Comparison of ENCODE assay signal across 7 mouse cellular contexts in the genomic region with DNA sequence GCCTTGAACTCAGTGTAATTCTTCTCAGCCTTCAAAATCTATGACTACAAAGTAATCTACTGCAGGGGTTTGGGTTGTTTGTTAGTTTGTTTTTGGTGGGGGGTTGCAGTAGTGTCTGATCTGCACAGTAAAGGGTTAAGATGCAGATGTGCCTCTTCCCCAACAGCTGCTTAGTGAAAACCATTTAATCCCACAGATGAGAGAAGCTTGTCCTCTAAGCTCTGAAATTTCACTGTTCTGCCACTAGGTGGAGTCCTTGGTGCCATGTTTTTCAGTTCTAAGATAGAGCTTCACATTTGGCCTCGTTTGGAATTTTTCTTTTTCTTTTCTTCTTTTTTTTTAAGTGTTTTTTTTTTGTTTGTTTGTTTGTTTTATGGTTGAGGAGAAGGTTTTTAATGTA. TPM values are rescaled to one million over a fixed set of nuclear protein-coding genes. Genes with fewer than 3 reads are reported as not detected.
DNase-seq lines count a peak whose midpoint lies in the region; ATAC-seq and TF ChIP-seq lines count a peak whose summit lies in the region.

No protein-coding gene starts in this region.

- no peak overlapping the region for H3K27ac ChIP-seq in intestine, postnatal 0 days (ENCODE audit: low read depth, low read length)
- H3K27ac ChIP-seq in intestine, embryonic 16.5 days (ENCODE audit: low read length), result no peak overlapping the region

- no peak overlapping the region for H3K9ac ChIP-seq in intestine, postnatal 0 days (ENCODE audit: low read depth, low read length)
- no peak overlapping the region for H3K9ac ChIP-seq in intestine, embryonic 16.5 days (ENCODE audit: low read depth, low read length)

- H3K4me1 ChIP-seq in intestine, postnatal 0 days (replicated peaks; ENCODE audit: control insufficient read depth, insufficient read depth, low read length), result no peaks in the 10 kb centered on the region
- no peaks in the 10 kb centered on the region for H3K4me1 ChIP-seq in intestine, embryonic 16.5 days (ENCODE audit: control insufficient read depth, insufficient read depth, low read length)

- H3K9me3 ChIP-seq in intestine, postnatal 0 days (ENCODE audit: control insufficient read depth), result no peaks in the 10 kb centered on the region
- no peaks in the 10 kb centered on the region for H3K9me3 ChIP-seq in intestine, embryonic 16.5 days (ENCODE audit: control insufficient read depth, low read length)

- 8% methylated on average over 1 of the region's 1 CpGs for WGBS in intestine, postnatal 0 days
- 15% methylated on average over 1 of the region's 1 CpGs for WGBS in intestine, embryonic 16.5 days

- H3K36me3 ChIP-seq in intestine, postnatal 0 days (ENCODE audit: control insufficient read depth, insufficient read depth), result peaks cover 76% of the 10 kb centered on the region
- H3K36me3 ChIP-seq in intestine, embryonic 16.5 days (ENCODE audit: control insufficient read depth, insufficient read depth, low read length), result peaks cover 27% of the 10 kb centered on the region

- H3K4me2 ChIP-seq in intestine, postnatal 0 days (replicated peaks; ENCODE audit: low read depth), result no peak overlapping the region
- H3K4me2 ChIP-seq in intestine, embryonic 16.5 days (ENCODE audit: low read depth, low read length), result no peak overlapping the region

- peak; percentile 75 for DNase-seq in 416B (ENCODE audit: low read depth)
- peak; percentile 75 for DNase-seq in embryo, embryonic 10 days (ENCODE audit: low spot score)
- DNase-seq in lung, postnatal 14 days, result peak; percentile 28
- DNase-seq in yolk sac, embryonic 10.5 days (ENCODE audit: low spot score), result no peak

- no peak overlapping the region for H3K4me3 ChIP-seq in intestine, postnatal 0 days (ENCODE audit: low read depth, low read length)
- no peak overlapping the region for H3K4me3 ChIP-seq in intestine, embryonic 16.5 days (ENCODE audit: low read length)

- peak; percentile 81 for TF ChIP-seq CTCF in intestine, postnatal 0 days (IDR thresholded peaks at IDR 0.05; ENCODE audit: low read depth)

- no peak for ATAC-seq in intestine, postnatal 0 days
- no peak for ATAC-seq in intestine, embryonic 16.5 days
- peak; percentile 85 for ATAC-seq in CD4-positive, CD25-positive, alpha-beta regulatory T cell, adult 4 months

- no peaks in the 10 kb centered on the region for H3K27me3 ChIP-seq in intestine, postnatal 0 days (replicated peaks; ENCODE audit: control insufficient read depth, insufficient read depth, low read length)
- no peaks in the 10 kb centered on the region for H3K27me3 ChIP-seq in intestine, embryonic 16.5 days (replicated peaks; ENCODE audit: control insufficient read depth, insufficient read depth, low read length)

RNA-seq across cellular contexts. Expression of gene Sde2, which starts 12.7 kb away (rescaled TPM):
- polyA plus RNA-seq in intestine, postnatal 0 days (2015; fragmentation: Nextera tagmentation; extraction: Ambion mirVana), result 13.3 and 16.7 TPM in 2 replicates
- 28.3 and 30.8 TPM in 2 replicates for polyA plus RNA-seq in intestine, embryonic 16.5 days (2015; fragmentation: Nextera tagmentation; extraction: Ambion mirVana)
- polyA plus RNA-seq in CD4-positive, CD25-positive, alpha-beta regulatory T cell, adult 4 months (2017; shearing (Covaris generic)), result 10 to 100 TPM; 44.4 to 50.2 TPM

RNA-seq across cellular contexts. Expression of gene Lefty2, which starts 29.3 kb away (rescaled TPM):
- not detected in 2 replicates for polyA plus RNA-seq in intestine, postnatal 0 days (2015; fragmentation: Nextera tagmentation; extraction: Ambion mirVana)
- 0.05 TPM in 1 of 2 replicates, not detected in the other for polyA plus RNA-seq in intestine, embryonic 16.5 days (2015; fragmentation: Nextera tagmentation; extraction: Ambion mirVana)
- polyA plus RNA-seq in CD4-positive, CD25-positive, alpha-beta regulatory T cell, adult 4 months (2017; shearing (Covaris generic)), result not detected

RNA-seq across cellular contexts. Expression of gene Pycr2, which starts 40.5 kb away (rescaled TPM):
- polyA plus RNA-seq in intestine, postnatal 0 days (2015; fragmentation: Nextera tagmentation; extraction: Ambion mirVana), result 24.5 and 26.3 TPM in 2 replicates
- polyA plus RNA-seq in intestine, embryonic 16.5 days (2015; fragmentation: Nextera tagmentation; extraction: Ambion mirVana), result 63.8 and 73.2 TPM in 2 replicates
- polyA plus RNA-seq in CD4-positive, CD25-positive, alpha-beta regulatory T cell, adult 4 months (2017; shearing (Covaris generic)), result 10 to 100 TPM; 40.9 to 59.2 TPM

RNA-seq across cellular contexts. Expression of gene H3f3a, which starts 49.9 kb away (rescaled TPM):
- 1,056 and 1,104 TPM in 2 replicates for polyA plus RNA-seq in intestine, postnatal 0 days (2015; fragmentation: Nextera tagmentation; extraction: Ambion mirVana)
- polyA plus RNA-seq in intestine, embryonic 16.5 days (2015; fragmentation: Nextera tagmentation; extraction: Ambion mirVana), result 1,661 and 1,810 TPM in 2 replicates
- polyA plus RNA-seq in CD4-positive, CD25-positive, alpha-beta regulatory T cell, adult 4 months (2017; shearing (Covaris generic)), result 100 to 1,000 TPM; 579 to 648 TPM
